Mouse (Mus musculus) liver, embryonic 16.5 days (tissue): ENCODE data around the gene Tmem221. TPM values are rescaled to one million over a fixed set of nuclear protein-coding genes. Genes with fewer than 3 reads are reported as not detected.

Source experiments
- ATAC-seq: fragments of 200-750 bp; cut with Nextera tagmentation; 2 replicates; pipeline ENCODE4 v1.8.0; 2017; ENCODE audit warnings: low read depth, mild to moderate bottlenecking, moderate number of reproducible peaks, moderate library complexity
- H3K27ac ChIP-seq: fragments of 300-500 bp; sonication (generic); 2 replicates; pipeline ENCODE4 v1.5.1; 2014; ENCODE audit warnings: mild to moderate bottlenecking, low read length
- H3K27me3 ChIP-seq: fragments of 300-500 bp; sonication (generic); 2 replicates; pipeline ENCODE4 v1.6.1; 2014; ENCODE audit warnings: low read depth, low read length, mixed read lengths; ENCODE audit not compliant: control insufficient read depth, insufficient read depth
- H3K36me3 ChIP-seq: fragments of 300-500 bp; sonication (generic); 2 replicates; pipeline ENCODE4 v1.6.1; 2014; ENCODE audit warnings: mild to moderate bottlenecking; ENCODE audit not compliant: control insufficient read depth, insufficient read depth
- H3K4me1 ChIP-seq: fragments of 300-500 bp; sonication (generic); 2 replicates; pipeline ENCODE4 v1.6.1; 2014; ENCODE audit warnings: low read depth, low read length, mixed read lengths; ENCODE audit not compliant: control insufficient read depth
- H3K4me2 ChIP-seq: fragments of 300-500 bp; sonication (generic); 2 replicates; pipeline ENCODE4 v1.6.1; 2014; ENCODE audit warnings: low read depth, low read length, mixed read lengths
- H3K4me3 ChIP-seq: fragments of 300-500 bp; sonication (generic); 2 replicates; pipeline ENCODE4 v1.5.1; 2014; ENCODE audit warnings: low read depth, mild to moderate bottlenecking, low read length
- H3K9ac ChIP-seq: fragments of 300-500 bp; sonication (generic); 2 replicates; pipeline ENCODE4 v1.6.1; 2014; ENCODE audit warnings: low read depth, low read length
- H3K9me3 ChIP-seq: fragments of 300-500 bp; sonication (generic); replicated peaks from 2 replicates; pipeline ENCODE4 v1.6.1; 2016; ENCODE audit warnings: low read length; ENCODE audit not compliant: control insufficient read depth
- whole genome bisulfite sequencing: fragments of 180-500 bp; shearing (Covaris S2); extraction: QIAGEN DNeasy Blood & Tissue Kit; methylation state at CpG from one replicate; pipeline ENCODE4 v1.1.7; 2014; ENCODE audit not compliant: insufficient replicate concordance; 5-methylcytosine and 5-hydroxymethylcytosine counted together
- polyA plus RNA-seq: library from polyadenylated mRNA; unstranded; fragments of >200 nt; fragmentation: Nextera tagmentation; extraction: Ambion mirVana; gene quantifications from 2 replicates; pipeline ENCODE4 v1.2.1, GENCODE M21; 2015

The Tmem221 gene
- polyA plus RNA-seq, 1 experiment from 2014 or later = 0.55 TPM

DNA sequence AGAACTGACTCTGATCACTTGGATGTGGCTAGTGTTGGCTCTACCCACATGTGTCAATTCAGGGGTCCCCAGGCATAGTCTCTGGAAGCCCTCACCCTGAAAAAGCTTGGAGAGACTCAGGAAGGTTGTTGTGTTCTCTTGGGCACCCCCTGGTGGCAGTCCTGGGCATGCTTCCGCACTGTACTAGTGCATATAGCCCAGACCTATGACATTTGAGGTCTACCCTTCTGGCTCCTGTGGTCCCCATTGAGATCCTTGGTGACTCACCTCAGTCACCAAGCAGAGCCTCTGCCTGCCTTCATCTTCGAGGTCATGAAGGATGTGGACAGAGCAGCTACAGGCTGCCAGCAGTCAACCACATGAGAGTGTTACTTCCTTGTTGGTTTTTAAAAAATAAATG lies 28.2 kb upstream of the Tmem221 start:
- no peaks in the 10 kb centered on the region for H3K36me3 ChIP-seq
- no peak overlapping the region for H3K9ac ChIP-seq
- H3K9me3 ChIP-seq = no peaks in the 10 kb centered on the region
- 62% methylated on average over 2 of the region's 2 CpGs for WGBS
- H3K4me3 ChIP-seq = no peak overlapping the region
- no peak for ATAC-seq
- peaks cover 8% of the 10 kb centered on the region for H3K4me1 ChIP-seq
- no peaks in the 10 kb centered on the region for H3K27me3 ChIP-seq
- H3K27ac ChIP-seq = no peak overlapping the region
- no peak overlapping the region for H3K4me2 ChIP-seq

DNA sequence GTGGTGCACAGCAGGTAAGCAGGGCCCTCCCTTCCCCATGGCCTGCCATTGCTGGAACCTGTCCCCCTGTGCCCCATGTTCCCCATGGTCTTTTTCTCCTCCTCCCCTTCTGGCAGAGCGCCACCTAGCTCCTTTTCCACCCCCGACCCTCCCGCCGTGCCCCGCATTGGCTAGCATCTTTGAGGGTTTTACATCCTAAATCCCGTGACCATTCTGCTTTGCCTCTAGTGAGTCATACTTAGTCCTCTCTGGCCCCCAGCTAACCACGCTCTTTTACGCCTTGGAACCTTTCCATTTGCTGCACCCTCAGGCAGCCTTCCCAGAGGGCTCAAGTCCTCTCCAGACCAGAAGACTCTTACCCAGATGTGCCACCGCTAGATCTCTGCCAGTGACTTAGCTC lies 21.5 kb upstream of the Tmem221 start:
- H3K4me2 ChIP-seq = no peak overlapping the region
- H3K9ac ChIP-seq = no peak overlapping the region
- no peak for ATAC-seq
- no peaks in the 10 kb centered on the region for H3K9me3 ChIP-seq
- no peaks in the 10 kb centered on the region for H3K4me1 ChIP-seq
- no peak overlapping the region for H3K27ac ChIP-seq
- H3K4me3 ChIP-seq = no peak overlapping the region
- H3K36me3 ChIP-seq = no peaks in the 10 kb centered on the region
- H3K27me3 ChIP-seq = no peaks in the 10 kb centered on the region
- 62% methylated on average over 8 of the region's 9 CpGs for WGBS

DNA sequence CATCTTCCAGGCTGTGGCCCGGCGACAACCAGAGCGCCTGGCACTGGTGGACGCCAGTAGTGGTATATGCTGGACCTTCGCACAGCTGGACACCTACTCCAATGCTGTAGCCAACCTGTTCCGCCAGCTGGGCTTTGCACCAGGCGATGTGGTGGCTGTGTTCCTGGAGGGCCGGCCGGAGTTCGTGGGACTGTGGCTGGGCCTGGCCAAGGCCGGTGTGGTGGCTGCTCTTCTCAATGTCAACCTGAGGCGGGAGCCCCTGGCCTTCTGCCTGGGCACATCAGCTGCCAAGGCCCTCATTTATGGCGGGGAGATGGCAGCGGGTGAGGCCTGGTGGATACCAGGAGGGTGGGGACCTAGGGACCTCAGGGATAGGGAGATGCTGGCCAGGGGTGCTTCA lies 20.8 kb upstream of the Tmem221 start:
- H3K9me3 ChIP-seq = no peaks in the 10 kb centered on the region
- no peaks in the 10 kb centered on the region for H3K36me3 ChIP-seq
- WGBS = 71% methylated on average over 14 of the region's 14 CpGs
- no peaks in the 10 kb centered on the region for H3K4me1 ChIP-seq
- ATAC-seq = no peak
- H3K27ac ChIP-seq = no peak overlapping the region
- no peak overlapping the region for H3K4me3 ChIP-seq
- no peak overlapping the region for H3K9ac ChIP-seq
- H3K27me3 ChIP-seq = no peaks in the 10 kb centered on the region
- no peak overlapping the region for H3K4me2 ChIP-seq

DNA sequence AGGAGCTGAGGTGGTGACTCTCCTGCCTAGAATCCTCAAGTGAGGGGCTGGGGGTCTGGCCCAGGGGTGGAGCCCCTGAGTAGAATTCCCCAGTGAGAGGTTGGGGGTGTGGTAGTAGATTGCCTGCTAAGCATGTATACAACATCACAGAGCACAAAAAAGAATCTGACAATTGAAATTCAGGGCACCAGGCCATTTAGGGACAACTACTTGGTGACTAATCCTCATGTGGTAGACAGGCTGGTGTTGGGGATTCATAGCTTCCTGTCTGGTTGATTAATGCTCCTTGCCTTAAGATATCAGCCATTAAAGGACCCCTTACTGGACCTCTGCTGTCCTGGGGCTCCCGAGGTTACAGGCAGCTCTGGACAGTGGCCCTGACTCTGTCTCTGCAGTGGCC lies 20.3 kb upstream of the Tmem221 start:
- no peak for ATAC-seq
- no peak overlapping the region for H3K4me3 ChIP-seq
- no peak overlapping the region for H3K4me2 ChIP-seq
- no peaks in the 10 kb centered on the region for H3K9me3 ChIP-seq
- H3K27me3 ChIP-seq = no peaks in the 10 kb centered on the region
- H3K9ac ChIP-seq = no peak overlapping the region
- no peaks in the 10 kb centered on the region for H3K36me3 ChIP-seq
- H3K4me1 ChIP-seq = no peaks in the 10 kb centered on the region
- 29% methylated on average over 1 of the region's 1 CpGs for WGBS
- no peak overlapping the region for H3K27ac ChIP-seq

DNA sequence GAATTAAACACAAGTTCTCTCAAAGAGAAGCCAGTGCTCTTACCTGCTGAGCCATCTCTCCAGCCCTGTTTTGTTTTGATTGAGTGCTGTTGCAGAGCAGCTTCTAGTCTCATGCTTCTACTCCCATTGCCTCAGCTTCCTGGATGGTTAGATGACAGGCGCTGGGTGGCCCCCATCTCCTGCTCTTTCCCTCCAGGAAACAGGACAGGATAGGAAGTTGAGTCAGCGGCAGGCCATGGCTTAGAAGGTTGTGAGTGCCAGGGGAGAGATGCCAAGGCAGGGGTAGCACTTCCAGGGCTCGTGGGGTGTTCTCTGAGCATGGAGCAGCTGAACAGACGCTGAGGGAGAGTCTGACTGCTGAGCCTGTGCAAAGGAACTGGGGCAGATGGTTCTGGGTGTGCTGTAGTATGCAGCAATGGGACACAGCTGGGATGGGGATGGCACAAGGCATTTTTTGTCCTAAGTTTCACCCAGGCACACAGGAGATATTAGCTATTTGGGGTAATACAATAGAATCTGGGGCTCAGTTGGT lies 19.3 kb upstream of the Tmem221 start:
- Histone ChIP-seq H3K4me3 (no peak overlapping the region), H3K9me3 (no peaks in the 10 kb centered on the region), H3K27ac (no peak overlapping the region), H3K27me3 (no peaks in the 10 kb centered on the region), H3K36me3 (no peaks in the 10 kb centered on the region), H3K9ac (no peak overlapping the region), H3K4me2 (no peak overlapping the region), H3K4me1 (no peaks in the 10 kb centered on the region)
- ATAC-seq = no peak
- WGBS = 39% methylated on average over 4 of the region's 4 CpGs

DNA sequence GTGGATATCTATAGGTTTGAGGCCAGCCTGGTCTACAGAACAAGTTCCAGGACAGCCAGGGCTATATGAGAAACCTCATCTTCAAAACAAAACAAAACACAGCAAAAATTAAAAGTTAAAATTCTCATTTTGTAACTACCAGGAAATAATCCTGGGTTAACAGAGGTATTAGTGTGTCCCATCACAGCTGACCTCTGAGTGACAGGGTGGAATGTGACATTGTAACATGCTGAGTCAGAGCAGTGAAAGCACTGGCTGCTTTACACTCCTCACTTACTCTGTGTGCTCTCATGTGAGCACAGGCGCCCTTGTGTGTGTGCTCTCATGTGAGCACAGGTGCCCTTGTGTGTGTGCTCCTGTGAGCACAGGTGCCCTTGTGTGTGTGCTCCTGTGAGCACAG lies 16.3 kb upstream of the Tmem221 start:
- ATAC-seq = no peak
- Histone ChIP-seq H3K27me3 (no peaks in the 10 kb centered on the region; the same call in 1 of the 2 replicates), H3K4me1 (peaks cover 9% of the 10 kb centered on the region; the same call in 1 of the 2 replicates), H3K4me2 (no peak overlapping the region), H3K36me3 (no peaks in the 10 kb centered on the region), H3K27ac (no peak overlapping the region), H3K9ac (no peak overlapping the region), H3K4me3 (no peak overlapping the region), H3K9me3 (no peaks in the 10 kb centered on the region)
- WGBS = 38% methylated on average over 1 of the region's 1 CpGs

DNA sequence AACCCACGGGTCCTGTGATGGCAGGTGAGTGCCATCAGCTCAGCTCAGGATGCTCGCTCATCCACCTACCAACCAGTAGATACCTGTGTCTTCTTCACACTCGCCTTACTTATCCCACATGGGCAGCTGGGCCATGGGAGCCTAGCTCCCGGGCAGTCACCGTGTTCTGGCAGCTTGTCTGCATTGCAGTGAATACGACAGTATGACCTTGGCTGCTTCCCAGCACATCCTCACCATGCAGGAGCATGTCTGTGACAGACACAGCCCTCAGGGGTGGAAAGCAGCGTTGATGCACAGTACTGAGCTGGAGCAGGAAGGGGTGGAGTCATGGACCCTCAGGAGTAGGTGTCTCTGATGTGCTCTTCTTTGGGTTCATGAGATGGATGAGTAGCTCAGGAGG lies 15.8 kb upstream of the Tmem221 start:
- H3K9ac ChIP-seq = no peak overlapping the region
- H3K4me1 ChIP-seq = peaks cover 13% of the 10 kb centered on the region; the same call in 1 of the 2 replicates
- WGBS = 59% methylated on average over 7 of the region's 7 CpGs
- no peaks in the 10 kb centered on the region for H3K36me3 ChIP-seq
- no peaks in the 10 kb centered on the region for H3K9me3 ChIP-seq
- peaks cover 4% of the 10 kb centered on the region for H3K27me3 ChIP-seq
- no peak for ATAC-seq
- no peak overlapping the region for H3K27ac ChIP-seq
- H3K4me3 ChIP-seq = no peak overlapping the region
- H3K4me2 ChIP-seq = no peak overlapping the region

DNA sequence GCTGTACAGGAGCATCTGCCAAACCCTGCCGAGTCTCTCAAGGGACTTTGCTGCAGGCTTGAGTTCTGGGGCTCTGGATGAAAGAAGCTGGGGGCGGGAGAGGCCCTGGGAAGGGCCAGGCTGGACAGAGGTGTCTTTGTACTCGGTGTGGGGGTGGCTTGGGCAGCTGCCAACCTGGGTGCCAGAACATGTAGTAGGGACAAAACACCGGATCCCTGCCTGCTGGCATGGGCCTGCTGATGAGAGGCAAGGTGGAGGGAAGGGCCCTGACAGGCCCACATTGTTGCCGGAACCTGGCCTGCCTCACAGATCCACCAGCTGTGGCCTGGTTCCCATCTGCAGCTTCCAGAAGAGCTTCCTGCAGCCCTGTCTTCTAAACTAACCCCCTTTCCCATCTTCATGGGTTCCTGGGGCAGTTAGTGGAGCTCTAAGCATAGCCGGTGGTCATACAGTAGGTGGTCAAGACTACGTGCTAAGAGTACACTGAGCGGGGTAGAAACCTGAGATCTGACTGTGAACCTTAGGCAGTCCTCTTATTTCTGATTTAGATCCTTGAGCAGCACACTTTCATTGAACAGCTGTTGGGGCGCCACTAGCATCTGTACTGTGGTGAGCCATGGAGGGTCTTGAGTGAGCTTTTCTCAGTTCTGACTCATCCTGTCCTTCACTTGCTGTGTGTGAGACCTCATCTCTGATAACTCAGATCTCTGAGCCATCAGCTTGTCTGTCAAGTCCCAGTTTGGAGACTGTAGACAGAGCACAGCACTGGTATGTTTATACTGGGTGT lies 14.4 kb upstream of the Tmem221 start:
- H3K4me2 ChIP-seq = no peak overlapping the region
- no peak overlapping the region for H3K27ac ChIP-seq
- H3K4me3 ChIP-seq = no peak overlapping the region
- no peaks in the 10 kb centered on the region for H3K36me3 ChIP-seq
- ATAC-seq = no peak
- no peak overlapping the region for H3K9ac ChIP-seq
- peaks cover 13% of the 10 kb centered on the region; the same call in 1 of the 2 replicates for H3K4me1 ChIP-seq
- no peaks in the 10 kb centered on the region for H3K9me3 ChIP-seq
- H3K27me3 ChIP-seq = peaks cover 14% of the 10 kb centered on the region
- WGBS = 69% methylated on average over 9 of the region's 9 CpGs

DNA sequence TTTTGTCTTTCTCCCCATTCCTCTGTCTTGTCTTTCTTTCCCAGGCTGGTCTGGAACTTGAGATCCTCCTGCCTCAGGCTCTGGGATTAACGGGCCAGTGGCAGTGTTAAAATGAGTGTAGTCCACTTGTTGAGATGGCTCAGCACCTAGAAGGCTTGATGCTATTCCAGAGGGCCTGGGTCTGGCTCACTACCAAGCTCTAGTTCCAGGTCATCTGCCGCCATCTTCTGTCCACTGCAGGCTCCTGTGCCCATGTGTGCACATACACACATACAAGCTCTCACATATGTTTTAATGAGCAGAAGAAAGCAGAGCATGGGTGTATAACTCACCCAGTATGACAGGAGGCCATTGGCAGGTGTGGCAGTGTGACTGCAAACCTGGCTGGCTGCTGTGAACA lies 13.4 kb upstream of the Tmem221 start:
- Histone ChIP-seq H3K36me3 (no peaks in the 10 kb centered on the region), H3K9me3 (no peaks in the 10 kb centered on the region), H3K4me2 (no peak overlapping the region), H3K27ac (no peak overlapping the region), H3K4me3 (no peak overlapping the region), H3K9ac (no peak overlapping the region), H3K27me3 (peaks cover 14% of the 10 kb centered on the region), H3K4me1 (peaks cover 13% of the 10 kb centered on the region; the same call in 1 of the 2 replicates)
- 67% methylated on average over 2 of the region's 2 CpGs for WGBS
- ATAC-seq = no peak
